ENCODE assay signal across 30 mouse cellular contexts in genomic region chr11:63657057-63657456, GRCm38 (mm10).
DNase-seq lines count a peak whose midpoint lies in the region; ATAC-seq and TF ChIP-seq lines count a peak whose summit lies in the region.
"Had no signal": no experiment of that assay in that cellular context is flagged by ENCODE, and none has a peak within 500 bp of the region (broad histone marks: within the 10 kb centered on the region; RNA-seq: fewer than 3 reads in every experiment).

No protein-coding gene starts in this region.

- H3K9ac ChIP-seq in hindbrain, postnatal 0 days (replicated peaks; ENCODE audit: low read length): no peak overlapping the region
- H3K9ac ChIP-seq in hindbrain, embryonic 13.5 days: no peak overlapping the region
- H3K9ac ChIP-seq in midbrain, embryonic 14.5 days (replicated peaks; ENCODE audit: low read length): no peak overlapping the region
- H3K9ac ChIP-seq in midbrain, postnatal 0 days (replicated peaks; ENCODE audit: low read length, poor library complexity, severe bottlenecking): no peak overlapping the region
- H3K9ac ChIP-seq: embryonic facial prominence, embryonic 15.5 days; forebrain, embryonic 13.5 days; heart, embryonic 15.5 days; hindbrain, embryonic 14.5 days; liver, embryonic 15.5 days; lung, embryonic 14.5 days; neural tube, embryonic 13.5 days had no signal

- ATAC-seq in hindbrain, postnatal 0 days: no peak
- ATAC-seq in hindbrain, embryonic 13.5 days (ENCODE audit: low FRiP score): no peak
- ATAC-seq in midbrain, embryonic 14.5 days (ENCODE audit: low FRiP score, low TSS enrichment): no peak
- ATAC-seq in midbrain, postnatal 0 days (ENCODE audit: low FRiP score): no peak
- ATAC-seq: forebrain, embryonic 13.5 days; inflammation-experienced regulatory T-cells, adult 6 months had no signal

- no peak overlapping the region for H3K4me2 ChIP-seq in hindbrain, postnatal 0 days (ENCODE audit: low read depth, low read length)
- no peak overlapping the region for H3K4me2 ChIP-seq in hindbrain, embryonic 13.5 days
- no peak overlapping the region for H3K4me2 ChIP-seq in midbrain, embryonic 14.5 days (ENCODE audit: low read length)
- no peak overlapping the region for H3K4me2 ChIP-seq in midbrain, postnatal 0 days (ENCODE audit: low read depth, low read length, poor library complexity, severe bottlenecking)
- H3K4me2 ChIP-seq: embryonic facial prominence, embryonic 15.5 days; forebrain, embryonic 13.5 days; heart, embryonic 15.5 days; hindbrain, embryonic 14.5 days; liver, embryonic 15.5 days; lung, embryonic 14.5 days; neural tube, embryonic 13.5 days had no signal

- intact Hi-C loops in left cerebral cortex, postnatal 4 days (cut with DNase I): no loop called here

- 56% methylated on average over 9 of the region's 9 CpGs for WGBS in hindbrain, postnatal 0 days
- 73% methylated on average over 9 of the region's 9 CpGs for WGBS in hindbrain, embryonic 13.5 days
- 72% methylated on average over 9 of the region's 9 CpGs for WGBS in midbrain, embryonic 14.5 days
- 69% methylated on average over 9 of the region's 9 CpGs for WGBS in midbrain, postnatal 0 days

- H3K27ac ChIP-seq in hindbrain, postnatal 0 days: no peak overlapping the region
- no peak overlapping the region for H3K27ac ChIP-seq in hindbrain, embryonic 13.5 days
- H3K27ac ChIP-seq in midbrain, embryonic 14.5 days (replicated peaks; ENCODE audit: low read depth, low read length): no peak overlapping the region
- no peak overlapping the region for H3K27ac ChIP-seq in midbrain, postnatal 0 days (ENCODE audit: low read depth, low read length)
- H3K27ac ChIP-seq: embryonic facial prominence, embryonic 10.5 days; embryonic facial prominence, embryonic 15.5 days; forebrain, embryonic 13.5 days; heart, embryonic 10.5 days; heart, embryonic 15.5 days; hindbrain, embryonic 14.5 days; liver, embryonic 15.5 days; neural tube, embryonic 13.5 days had no signal

- H3K27me3 ChIP-seq in hindbrain, postnatal 0 days (ENCODE audit: insufficient read depth, low read length): no peaks in the 10 kb centered on the region
- H3K27me3 ChIP-seq in hindbrain, embryonic 13.5 days: no peaks in the 10 kb centered on the region
- H3K27me3 ChIP-seq in midbrain, embryonic 14.5 days (ENCODE audit: control insufficient read depth, insufficient read depth, low read length): no peaks in the 10 kb centered on the region
- H3K27me3 ChIP-seq in midbrain, postnatal 0 days (ENCODE audit: insufficient read depth, low read length): no peaks in the 10 kb centered on the region
- H3K27me3 ChIP-seq: embryonic facial prominence, embryonic 15.5 days; forebrain, embryonic 13.5 days; heart, embryonic 15.5 days; liver, embryonic 15.5 days; neural tube, embryonic 13.5 days had no signal

- no peaks in the 10 kb centered on the region for H3K36me3 ChIP-seq in hindbrain, postnatal 0 days (ENCODE audit: insufficient read depth, low read length)
- no peaks in the 10 kb centered on the region for H3K36me3 ChIP-seq in hindbrain, embryonic 13.5 days
- H3K36me3 ChIP-seq in midbrain, embryonic 14.5 days (ENCODE audit: control insufficient read depth, insufficient read depth, low read length): no peaks in the 10 kb centered on the region
- no peaks in the 10 kb centered on the region for H3K36me3 ChIP-seq in midbrain, postnatal 0 days (ENCODE audit: insufficient read depth, low read length)
- H3K36me3 ChIP-seq: embryonic facial prominence, embryonic 10.5 days; embryonic facial prominence, embryonic 15.5 days; heart, embryonic 10.5 days; heart, embryonic 15.5 days; liver, embryonic 15.5 days; neural tube, embryonic 13.5 days had no signal

- TF ChIP-seq CTCF in hindbrain, postnatal 0 days (IDR thresholded peaks at IDR 0.05; ENCODE audit: low read depth): no peak
- TF ChIP-seq CTCF in midbrain, postnatal 0 days (IDR thresholded peaks at IDR 0.05): no peak

- H3K4me1 ChIP-seq in hindbrain, postnatal 0 days (ENCODE audit: insufficient read depth, low read length): no peaks in the 10 kb centered on the region
- H3K4me1 ChIP-seq in hindbrain, embryonic 13.5 days (replicated peaks): no peaks in the 10 kb centered on the region
- H3K4me1 ChIP-seq in midbrain, embryonic 14.5 days (ENCODE audit: control insufficient read depth, insufficient read depth, low read length): no peaks in the 10 kb centered on the region
- H3K4me1 ChIP-seq in midbrain, postnatal 0 days (ENCODE audit: insufficient read depth, low read length): no peaks in the 10 kb centered on the region
- H3K4me1 ChIP-seq: embryonic facial prominence, embryonic 10.5 days; embryonic facial prominence, embryonic 15.5 days; forebrain, embryonic 13.5 days; heart, embryonic 10.5 days; heart, embryonic 15.5 days; liver, embryonic 15.5 days; neural tube, embryonic 13.5 days had no signal

- no peak overlapping the region for H3K4me3 ChIP-seq in hindbrain, postnatal 0 days (ENCODE audit: low read length)
- H3K4me3 ChIP-seq in hindbrain, embryonic 13.5 days: no peak overlapping the region
- H3K4me3 ChIP-seq in midbrain, embryonic 14.5 days (replicated peaks; ENCODE audit: low read depth, low read length): no peak overlapping the region
- H3K4me3 ChIP-seq in midbrain, postnatal 0 days (ENCODE audit: low read depth, low read length): no peak overlapping the region
- H3K4me3 ChIP-seq: embryonic facial prominence, embryonic 10.5 days; embryonic facial prominence, embryonic 15.5 days; forebrain, embryonic 13.5 days; heart, embryonic 10.5 days; heart, embryonic 15.5 days; liver, embryonic 15.5 days; neural tube, embryonic 13.5 days had no signal

- peak; percentile 31 for DNase-seq in hindbrain, postnatal 0 days (ENCODE audit: low spot score)
- DNase-seq in left cerebral cortex, adult 11 months (ENCODE audit: low spot score): peak; percentile 19
- no peak for DNase-seq in left cerebral cortex, postnatal 4 days
- DNase-seq in midbrain, embryonic 14.5 days: peak; percentile 15
- no peak for DNase-seq in midbrain, postnatal 0 days (ENCODE audit: low spot score)
- DNase-seq in layer of hippocampus, postnatal 36 days: peak; percentile 3 to 8
- no peak for DNase-seq in cerebellum, adult 11 months
- DNase-seq: adrenal gland, postnatal 25 days; B cell, adult 2 months; cerebellum, adult 8-10 months; cerebellum, postnatal 25 days; gastrocnemius, postnatal 14 days; heart, postnatal 36 days; kidney, adult 11 months; kidney, postnatal 14 days; lung, embryonic 14.5 days; lung, postnatal 14 days; right cerebral cortex, postnatal 14 days; spleen, adult 18-20 months; thymus, postnatal 14 days had no signal

- no peaks in the 10 kb centered on the region for H3K9me3 ChIP-seq in hindbrain, postnatal 0 days (ENCODE audit: low read length)
- no peaks in the 10 kb centered on the region for H3K9me3 ChIP-seq in hindbrain, embryonic 13.5 days
- H3K9me3 ChIP-seq in midbrain, embryonic 14.5 days (ENCODE audit: control insufficient read depth, low read length): no peaks in the 10 kb centered on the region
- H3K9me3 ChIP-seq in midbrain, postnatal 0 days (ENCODE audit: low read length): no peaks in the 10 kb centered on the region
- H3K9me3 ChIP-seq: embryonic facial prominence, embryonic 10.5 days; embryonic facial prominence, embryonic 15.5 days; forebrain, embryonic 13.5 days; heart, embryonic 10.5 days; heart, embryonic 15.5 days; liver, embryonic 15.5 days; neural tube, embryonic 13.5 days had no signal

Comparison
In these comparisons a context has a peak if more than half of its experiments do, and no peak if none do; other contexts are left out.
1. DNase-seq: peak in hindbrain, postnatal 0 days (single experiment), left cerebral cortex, adult 11 months (single experiment), midbrain, embryonic 14.5 days (single experiment) and layer of hippocampus, postnatal 36 days (2 of 2); none in left cerebral cortex, postnatal 4 days (single experiment), midbrain, postnatal 0 days (single experiment) and cerebellum, adult 11 months (single experiment).